Mouse (Mus musculus): ENCODE results near the gene Anapc2. TPM values are rescaled to one million over a fixed set of nuclear protein-coding genes. Genes with fewer than 3 reads are reported as not detected.

Gene Anapc2
- total RNA-seq, 2 experiments from 2014 or later = 69.8 to 73.2 TPM

DNA sequence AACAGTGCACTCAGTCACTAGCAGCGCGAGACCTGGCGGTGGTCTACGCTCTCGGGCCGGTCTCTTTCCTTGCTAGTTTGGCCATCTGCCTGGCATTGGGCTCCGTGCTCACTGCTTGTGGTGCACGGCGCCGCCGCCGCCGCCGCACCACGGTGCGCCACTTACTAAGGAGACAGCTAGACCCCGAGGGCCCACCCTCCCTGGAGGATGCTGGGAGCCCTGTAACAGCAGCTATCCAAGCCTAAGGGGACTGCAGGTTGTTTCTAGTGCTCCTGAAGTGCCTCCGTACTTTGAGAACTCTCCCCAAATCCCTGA, 18.5 kb downstream of the Anapc2 start:
- intact Hi-C loops (cut with DNase I) = no loop called here
- DNase-seq (ENCODE audit: low spot score in 2 of 2) = peak; percentile 58 to 81

DNA sequence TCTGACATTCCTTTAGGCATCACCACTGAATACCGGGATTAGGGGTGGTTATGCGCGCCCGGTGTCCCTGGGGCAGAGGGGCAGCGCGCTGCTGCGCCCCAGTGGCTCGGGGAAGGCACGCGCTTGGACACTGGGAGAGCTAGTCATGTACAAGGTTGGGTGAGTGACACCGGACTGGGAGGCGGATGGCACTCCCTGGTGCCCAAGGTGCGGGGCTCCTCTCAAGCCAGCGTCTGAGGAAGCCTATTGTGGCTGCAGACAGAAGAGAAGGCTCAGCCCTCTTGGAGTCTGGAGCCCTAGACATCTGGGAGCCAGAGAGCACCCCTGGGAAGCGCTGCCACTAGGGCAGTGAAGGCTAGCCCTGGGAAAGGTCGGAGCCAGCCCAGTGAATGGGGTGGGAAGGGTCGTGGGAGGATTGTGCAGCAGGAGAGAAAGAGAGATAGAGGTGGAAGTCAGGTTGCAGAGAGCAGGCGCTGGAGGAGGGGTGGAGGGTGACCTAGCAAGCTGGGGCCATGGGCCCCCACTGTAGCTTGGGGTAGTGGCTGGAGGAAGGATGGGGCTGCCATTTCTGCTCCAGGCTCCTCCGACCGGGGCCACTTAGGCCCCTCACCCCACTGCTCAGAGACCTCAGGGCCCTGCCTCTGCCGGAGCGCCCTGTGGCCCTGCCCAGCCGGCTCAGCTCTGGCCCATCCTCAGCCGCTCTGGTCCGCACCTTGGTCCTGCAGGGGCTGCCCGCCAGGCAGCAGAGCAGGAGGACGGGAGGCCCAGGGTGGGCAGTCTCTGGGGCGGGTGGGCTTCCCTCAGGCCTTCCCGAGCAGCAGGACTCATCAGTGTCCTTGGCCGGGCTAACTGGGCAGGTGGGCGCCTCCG, 19.1 kb downstream of the Anapc2 start:
- intact Hi-C loops (cut with DNase I) = no loop called here
- DNase-seq (ENCODE audit: low spot score in 2 of 2) = no peak

DNA sequence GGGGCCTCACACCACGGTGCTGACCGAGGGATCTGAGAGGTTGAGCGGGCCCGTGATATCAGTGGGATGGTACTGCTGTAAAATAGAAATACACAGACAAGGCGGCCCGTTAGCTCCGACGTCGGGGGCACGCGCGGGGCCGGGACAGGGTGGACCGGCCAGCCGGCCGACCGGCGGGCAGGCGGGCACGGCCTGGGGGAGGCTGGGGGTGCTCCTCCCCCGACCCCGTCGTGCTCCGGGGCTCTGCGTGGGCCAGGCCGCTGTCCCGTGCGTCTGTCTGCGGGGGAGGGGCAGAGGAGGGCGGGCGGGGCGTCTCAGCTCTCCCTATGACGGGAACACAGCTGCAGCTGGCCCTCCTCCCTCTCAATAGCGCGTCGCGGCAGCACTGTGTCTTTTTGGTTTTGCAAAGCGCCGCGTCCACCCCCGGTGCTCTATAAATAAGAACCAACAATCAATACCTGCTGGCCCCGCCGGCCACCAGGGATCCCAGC, 19.8 kb downstream of the Anapc2 start:
- DNase-seq (ENCODE audit: low spot score in 2 of 2) = peak; percentile 58 to 68
- intact Hi-C loops (cut with DNase I) = no loop called here

DNA sequence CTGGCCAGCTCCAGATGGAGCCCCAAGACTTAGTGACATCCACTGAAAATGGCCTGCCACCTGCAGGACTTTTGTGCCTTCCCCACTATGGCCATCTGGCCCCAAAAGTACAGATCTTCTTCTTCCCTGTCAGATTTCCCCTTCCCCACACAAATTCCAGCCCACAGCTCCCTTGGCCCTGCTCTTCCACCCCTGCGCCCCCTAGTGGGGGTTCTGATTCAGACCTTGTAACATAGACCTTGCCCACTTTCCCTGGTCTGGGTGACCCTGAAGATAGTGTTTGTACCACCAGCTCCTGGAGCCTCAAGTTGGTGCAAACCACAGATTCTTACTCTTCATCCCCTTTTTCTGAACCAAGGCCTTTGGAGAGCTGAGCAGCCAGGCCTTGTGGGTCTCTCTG, 20.6 kb downstream of the Anapc2 start:
- DNase-seq (ENCODE audit: low spot score in 2 of 2) = peak in 1 of 2 experiments; percentile 71
- intact Hi-C loops (cut with DNase I) = no loop called here

DNA sequence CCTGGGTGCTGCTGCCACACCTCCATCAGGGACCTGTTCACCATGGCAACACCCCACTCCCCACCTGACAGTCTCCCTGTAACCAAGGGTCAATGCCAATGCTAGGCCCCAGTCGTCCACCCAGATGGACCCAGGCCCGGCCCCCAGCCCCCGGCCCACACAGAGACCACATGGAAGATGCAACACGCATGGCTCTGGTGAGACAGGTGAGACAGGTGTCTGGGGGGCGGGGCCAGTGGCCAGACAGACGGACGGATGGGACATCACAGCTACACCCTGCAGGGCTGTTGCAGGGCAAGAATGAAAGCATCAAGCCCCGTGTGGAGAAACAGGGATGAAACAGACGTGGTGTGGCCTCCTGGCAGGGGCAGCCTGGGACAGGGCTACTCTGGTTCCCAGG, 21.4 kb downstream of the Anapc2 start:
- no peak for DNase-seq (ENCODE audit: low spot score in 2 of 2)
- intact Hi-C loops (cut with DNase I) = no loop called here

DNA sequence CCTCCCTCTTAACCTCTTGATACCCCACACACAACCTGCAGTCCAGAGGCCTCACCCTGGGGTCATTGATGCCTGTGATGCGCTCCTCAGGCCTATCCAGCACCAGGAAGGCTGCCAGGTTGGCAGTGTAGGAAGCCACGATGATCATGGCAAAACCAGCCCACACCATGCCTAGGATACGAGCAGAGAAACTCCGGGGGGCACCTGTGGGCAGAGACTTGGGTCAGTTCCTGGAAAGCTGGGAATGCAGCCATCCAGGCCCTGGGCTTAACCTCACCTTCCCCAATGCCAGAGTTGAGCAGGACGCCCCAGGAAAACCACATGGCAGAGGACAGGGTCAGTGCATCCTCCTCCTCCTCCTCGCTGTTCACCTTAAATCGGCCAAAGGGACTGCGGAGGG, 24.8 kb downstream of the Anapc2 start:
- intact Hi-C loops (cut with DNase I) = no loop called here
- DNase-seq (ENCODE audit: low spot score in 2 of 2) = no peak

DNA sequence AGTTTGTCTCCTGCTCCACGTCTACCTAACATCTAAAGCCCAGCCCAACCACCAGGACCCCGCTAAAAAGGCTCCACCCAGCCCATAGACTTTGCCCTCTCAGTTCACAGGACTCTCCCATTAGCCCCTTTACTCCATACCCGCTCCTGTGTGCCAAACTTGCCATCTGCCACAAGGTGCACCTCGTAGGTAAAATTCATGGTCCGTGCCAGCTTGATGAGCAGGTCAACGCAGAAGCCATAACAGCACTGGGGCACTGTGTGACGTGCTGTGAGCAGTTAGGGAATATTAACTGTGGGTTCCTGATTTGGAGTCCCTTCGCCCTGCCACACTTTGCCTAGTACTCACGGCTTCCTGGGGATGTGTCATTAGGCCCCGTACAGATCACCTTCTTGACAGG, 25.8 kb downstream of the Anapc2 start:
- no peak for DNase-seq (ENCODE audit: low spot score in 2 of 2)
- intact Hi-C loops (cut with DNase I) = no loop called here

DNA sequence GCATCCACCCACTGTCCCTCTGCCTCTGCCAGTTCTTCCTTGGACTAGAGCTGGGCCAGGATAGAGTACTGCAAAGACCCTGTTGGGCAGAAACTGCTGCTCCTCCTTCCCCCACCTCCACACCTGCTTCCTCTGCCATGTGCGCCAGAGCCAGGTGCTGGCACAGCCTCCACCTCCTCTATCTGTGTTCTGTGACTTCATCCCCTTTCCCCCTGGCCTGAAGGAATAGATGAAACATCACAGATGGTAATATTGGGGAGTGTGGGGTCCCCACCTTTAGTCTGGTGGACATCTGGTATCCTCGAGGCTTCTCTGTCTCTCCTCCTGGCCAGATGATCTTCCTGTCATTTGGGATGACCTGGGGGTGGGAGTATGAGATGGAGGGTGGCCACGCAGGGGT, 31.2 kb downstream of the Anapc2 start:
- intact Hi-C loops (cut with DNase I) = no loop called here
- DNase-seq (ENCODE audit: low spot score in 2 of 2) = no peak

DNA sequence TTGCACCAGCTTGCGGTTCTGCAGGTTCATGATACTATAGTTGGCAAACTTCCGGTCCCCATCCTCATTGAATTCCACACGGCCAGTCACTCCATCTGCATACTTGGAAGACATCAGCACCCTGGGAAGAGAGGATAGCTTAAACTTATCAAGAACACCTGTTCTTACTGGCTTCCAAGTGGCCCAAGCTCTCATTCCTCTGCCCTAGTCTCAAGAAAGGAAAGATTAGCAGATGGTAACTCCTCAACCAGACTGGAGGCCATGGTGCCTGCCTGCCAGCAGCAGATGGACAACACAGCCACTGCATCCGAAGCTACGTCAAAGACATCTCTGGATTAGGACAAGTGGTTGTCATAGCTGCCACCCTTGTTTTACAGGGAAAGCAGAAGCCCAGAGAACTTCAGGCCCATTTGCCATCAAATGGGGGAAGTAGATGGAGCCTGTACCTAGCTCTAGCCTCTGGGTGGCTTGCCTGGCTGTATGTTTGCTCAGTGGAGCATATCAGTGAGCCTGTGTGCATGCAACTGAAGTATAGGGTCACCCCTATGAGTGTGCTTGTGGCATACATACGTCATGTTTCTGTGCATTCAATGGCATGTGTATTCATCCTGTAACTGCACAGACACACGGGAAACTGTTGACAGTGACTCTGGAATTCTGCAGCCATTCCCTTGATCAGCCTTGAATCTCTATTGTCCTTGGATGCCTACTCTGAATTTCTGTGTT, 31.8 kb downstream of the Anapc2 start:
- intact Hi-C loops (cut with DNase I) = no loop called here
- DNase-seq (ENCODE audit: low spot score in 2 of 2) = no peak

DNA sequence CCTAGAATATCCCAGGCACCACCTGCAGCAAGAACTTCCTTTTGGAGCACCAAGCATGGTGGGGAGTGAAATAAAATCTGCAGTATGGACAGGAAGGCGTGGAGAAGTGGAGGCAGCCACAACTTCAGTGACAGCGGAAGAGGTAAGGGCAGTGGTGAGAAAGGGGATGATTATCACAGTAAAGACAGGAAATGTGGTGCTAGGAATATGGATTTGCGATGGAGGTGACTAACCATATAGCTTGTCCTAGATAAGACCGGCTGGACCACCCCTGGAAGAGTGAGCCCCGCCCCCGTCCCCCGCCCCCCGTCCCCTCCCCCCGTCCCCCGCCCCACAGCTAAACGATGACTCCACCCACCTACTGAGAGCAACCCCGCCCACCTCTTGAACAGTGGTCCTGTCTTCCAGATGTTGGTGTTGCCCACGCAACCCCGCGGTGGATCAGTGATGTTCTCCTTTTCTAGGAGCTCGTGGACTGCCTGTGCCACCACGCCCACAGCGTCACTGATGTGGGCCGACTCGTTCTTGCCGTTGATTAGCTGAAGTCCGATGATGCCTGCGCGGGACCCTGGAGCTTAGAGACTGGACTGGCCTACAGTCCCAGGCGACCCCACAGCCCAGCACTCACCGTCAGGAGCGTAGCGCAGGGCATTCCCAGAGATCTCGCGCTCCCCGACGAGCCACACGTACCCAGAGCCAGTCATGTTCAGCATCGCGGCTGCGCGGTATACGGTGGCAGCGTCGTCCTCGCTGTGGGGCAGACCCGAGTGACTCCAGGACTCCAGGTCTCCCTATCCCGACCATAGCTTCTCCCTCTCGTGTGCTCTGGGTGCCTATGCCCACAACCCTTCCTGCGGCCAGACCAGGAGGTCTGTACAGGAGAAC, 32.6 kb downstream of the Anapc2 start:
- intact Hi-C loops (cut with DNase I) = no loop called here
- DNase-seq (ENCODE audit: low spot score in 2 of 2) = peak; percentile 56 to 69

DNA sequence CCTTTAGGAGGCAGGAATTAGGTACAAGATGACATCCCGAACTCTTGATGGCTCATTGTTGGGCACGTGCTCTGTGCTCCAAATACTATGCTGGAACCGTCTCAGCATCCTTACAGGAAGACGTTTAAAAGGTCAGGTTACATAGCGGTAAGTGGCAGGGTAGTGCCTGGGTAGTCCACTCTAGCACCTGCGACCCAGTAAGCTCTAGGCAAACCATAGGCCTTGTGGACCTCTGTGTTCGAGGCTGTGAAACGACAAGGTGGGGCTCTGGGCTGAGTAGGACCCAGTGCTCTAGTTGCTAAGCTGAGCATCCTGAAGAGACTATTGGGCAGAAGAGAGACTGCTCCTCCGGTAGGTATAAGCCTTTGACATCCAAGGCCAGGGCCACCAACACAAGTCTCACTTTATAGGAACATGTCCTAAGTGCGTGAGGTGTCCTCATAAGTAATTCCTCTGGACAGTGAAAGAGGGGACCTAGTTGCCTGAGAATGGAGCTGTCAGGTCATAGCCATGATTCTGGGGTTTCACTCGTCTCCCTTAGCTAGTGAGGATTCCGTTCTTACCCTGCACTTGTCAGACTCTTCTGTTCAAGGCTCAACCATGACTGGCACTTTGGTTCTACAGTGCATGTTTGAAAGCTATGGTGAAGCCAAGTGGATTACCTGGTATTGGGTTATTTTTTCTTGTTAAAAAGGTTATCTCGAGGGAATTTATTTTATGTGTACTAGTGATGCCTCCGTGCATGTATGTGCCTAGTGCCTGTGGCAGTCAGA, 33.5 kb downstream of the Anapc2 start:
- DNase-seq (ENCODE audit: low spot score in 2 of 2) = no peak
- intact Hi-C loops (cut with DNase I) = no loop called here

DNA sequence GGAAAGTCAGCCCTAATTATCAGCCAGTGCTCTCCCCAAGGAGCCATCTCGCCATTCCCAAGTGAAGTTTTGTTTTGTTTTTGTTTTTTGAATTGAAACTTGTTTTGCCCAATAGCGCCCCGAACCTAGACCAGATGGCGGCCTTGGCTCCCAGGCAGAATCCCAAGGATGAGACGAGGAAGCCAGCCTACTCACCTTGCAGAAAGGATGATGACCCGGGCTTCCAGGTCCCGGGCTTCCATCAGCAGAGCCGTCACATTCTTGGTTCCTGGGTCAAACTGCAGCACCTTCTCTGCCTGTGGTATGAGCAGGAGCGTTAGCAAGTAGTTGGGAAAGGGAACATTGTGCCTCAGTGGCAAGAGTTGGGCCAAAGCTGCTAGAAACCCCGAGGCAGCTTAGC, 37.9 kb downstream of the Anapc2 start:
- no peak for DNase-seq (ENCODE audit: low spot score in 2 of 2)
- intact Hi-C loops (cut with DNase I) = no loop called here

DNA sequence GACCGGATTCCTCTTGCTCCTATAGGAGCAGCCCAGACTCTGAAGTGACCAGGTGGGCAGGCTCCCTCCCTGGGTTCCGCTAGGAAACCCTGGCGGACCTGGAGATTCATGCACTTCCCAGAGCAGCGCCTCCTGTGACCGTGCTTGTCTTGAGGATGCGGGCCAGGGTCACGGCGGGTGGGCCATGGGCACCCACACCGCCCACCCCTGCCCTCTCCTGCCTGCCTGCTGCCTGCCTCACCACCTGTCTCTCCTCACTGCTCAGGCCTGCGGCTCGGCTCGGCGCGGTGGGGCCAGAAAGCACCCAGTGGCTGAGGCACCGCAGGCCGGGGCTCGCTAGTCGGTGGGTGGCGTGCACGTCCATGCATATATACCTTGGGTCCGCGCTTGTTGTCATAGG, 38.7 kb downstream of the Anapc2 start:
- DNase-seq (ENCODE audit: low spot score in 2 of 2) = no peak
- intact Hi-C loops (cut with DNase I) = no loop called here

DNA sequence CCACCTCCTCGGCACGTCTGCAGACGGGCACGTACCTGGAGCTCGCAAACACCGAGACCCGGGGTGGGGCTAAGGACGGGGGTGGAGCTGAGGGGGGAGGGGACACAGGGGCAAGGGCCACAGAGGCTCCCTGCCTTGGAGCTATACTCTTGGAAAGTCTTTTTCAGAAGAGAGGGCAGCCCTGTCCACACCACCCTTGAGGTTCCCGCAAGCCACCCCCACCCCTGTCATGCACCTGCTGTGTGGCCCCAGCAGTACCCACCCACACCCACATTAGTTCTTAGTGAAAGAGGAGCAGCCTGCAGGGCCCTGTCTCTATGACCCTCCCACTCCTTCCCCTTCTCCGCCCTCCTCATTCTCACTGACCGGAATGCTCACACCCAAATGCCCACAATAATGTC, 39.2 kb downstream of the Anapc2 start:
- DNase-seq (ENCODE audit: low spot score in 2 of 2) = no peak
- intact Hi-C loops (cut with DNase I) = no loop called here

DNA sequence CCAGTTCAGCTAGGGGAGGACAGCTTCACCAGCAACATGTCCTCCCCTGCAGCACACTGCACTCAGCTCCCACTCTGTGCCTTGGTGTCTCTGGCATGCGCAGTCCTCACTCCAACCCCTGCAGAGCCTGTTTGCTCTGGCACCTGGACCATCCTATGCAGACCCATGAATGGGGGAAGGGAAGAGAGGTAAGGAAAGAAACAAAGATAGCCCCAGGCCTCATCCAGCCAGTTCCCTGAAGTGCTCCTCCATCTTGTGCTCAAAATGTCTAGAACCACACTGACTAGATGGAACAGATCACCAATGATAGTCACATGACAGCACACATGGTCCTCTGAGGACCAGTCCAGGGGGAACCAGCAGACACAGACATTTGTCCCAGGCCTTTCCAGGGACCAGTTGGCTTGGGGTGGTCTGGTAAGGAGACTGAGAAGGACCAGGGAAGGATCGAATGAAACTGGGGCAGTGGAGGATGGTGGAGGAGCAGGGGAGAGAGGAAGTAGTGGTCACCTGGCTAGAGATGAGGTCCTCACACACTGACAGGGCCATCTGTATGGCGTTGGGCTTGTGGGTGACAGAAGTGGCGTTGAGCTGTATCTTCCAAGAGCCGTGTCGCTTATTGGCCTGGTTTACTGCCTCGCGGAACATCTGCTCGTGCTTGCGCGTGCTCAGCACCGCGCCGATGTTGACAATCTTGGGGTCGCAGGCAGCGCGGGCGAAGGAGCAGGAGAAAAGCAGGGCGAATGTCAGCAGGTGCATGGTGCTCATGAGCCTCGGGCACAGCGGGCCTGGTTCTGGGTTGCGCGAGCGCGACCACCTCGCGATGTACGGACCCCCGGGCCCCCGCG, 46.1 kb downstream of the Anapc2 start:
- intact Hi-C loops (cut with DNase I) = no loop called here
- peak; percentile 53 to 80 for DNase-seq (ENCODE audit: low spot score in 2 of 2)

DNA sequence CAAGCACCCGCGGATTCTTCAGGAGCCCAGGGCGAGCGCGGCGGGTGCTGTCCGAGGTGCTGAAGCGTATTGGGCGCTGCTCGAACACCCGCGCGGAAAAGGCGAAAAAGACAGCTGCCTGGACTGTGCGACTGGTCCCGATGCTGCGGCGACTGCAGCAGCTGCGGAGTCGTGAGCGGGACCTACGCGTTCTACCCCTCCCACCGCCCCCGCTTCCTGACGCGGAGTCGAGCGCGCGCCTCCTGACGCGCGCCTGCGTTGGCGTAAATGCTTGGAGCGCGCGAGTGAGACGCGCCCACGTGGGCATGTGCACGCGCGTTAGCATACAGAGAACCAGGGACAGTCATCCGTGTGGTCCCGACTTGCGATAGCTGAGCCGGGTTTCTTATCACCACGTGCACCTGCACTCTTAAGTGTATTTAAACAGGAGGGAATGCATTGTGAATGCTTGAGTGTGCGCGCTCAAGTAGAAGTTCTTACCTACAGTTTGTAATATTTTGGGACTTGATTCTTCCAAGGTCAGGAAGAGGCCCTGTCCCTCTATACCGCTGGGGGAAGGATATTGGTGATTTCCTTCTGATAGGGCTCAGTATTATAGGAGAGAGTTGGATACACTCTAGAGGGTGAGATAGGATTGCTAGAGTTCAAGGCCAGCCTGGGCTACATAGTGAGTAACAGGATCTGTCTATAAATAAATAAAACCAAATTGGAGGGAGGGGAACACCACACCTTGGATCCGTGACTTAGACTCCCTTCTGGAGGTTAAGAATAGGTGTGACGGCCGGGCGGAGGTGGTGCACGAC, 46.9 kb downstream of the Anapc2 start, which contains the start of gene Grin1:
Gene Grin1 (minus strand): TSS at position 217 of the 803 bp plus-strand sequence.
- DNase-seq (ENCODE audit: low spot score in 2 of 2) = peak; percentile 92 to 97
- intact Hi-C loops (cut with DNase I) = no loop called here

DNA sequence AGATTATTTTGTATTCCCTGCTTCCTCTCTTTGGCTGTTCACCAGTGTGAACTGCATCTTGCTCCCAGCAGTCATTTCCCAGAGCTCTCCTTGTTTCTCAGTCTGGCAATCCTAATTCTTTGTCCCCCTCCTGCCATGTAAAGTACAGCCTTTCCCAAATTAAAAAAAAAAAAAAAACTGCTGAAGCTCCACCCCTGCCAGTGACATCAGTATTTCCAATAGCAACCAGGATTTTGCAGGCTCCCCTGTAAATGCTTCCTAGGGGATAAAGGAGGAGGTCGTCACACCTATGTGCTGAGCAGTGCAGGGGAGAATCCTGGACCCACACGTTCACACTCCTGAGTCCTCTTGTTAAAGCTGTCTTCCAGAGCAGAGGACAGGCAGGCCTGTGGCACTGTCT, 47.8 kb downstream of the Anapc2 start:
- DNase-seq (ENCODE audit: low spot score in 2 of 2) = peak in 1 of 2 experiments; percentile 57
- intact Hi-C loops (cut with DNase I) = no loop called here

Data from left cerebral cortex, postnatal 14 days (tissue).